Mouse (Mus musculus): ENCODE results near the gene Dnmt3a. TPM values are rescaled to one million over a fixed set of nuclear protein-coding genes. Genes with fewer than 3 reads are reported as not detected.
A peak's percentile ranks its signal among the peaks of the same experiment; 100 is the strongest.

Gene Dnmt3a
- polyA plus RNA-seq, 1 experiment from 2014 or later: 77.3 TPM

GRCm38 (mm10) chr12:3858754-3859153, 52.9 kb downstream of the Dnmt3a start:
- H3K4me2 ChIP-seq (ENCODE audit: low read depth, low read length): no peak overlapping the region
- H3K9ac ChIP-seq (ENCODE audit: low read length): no peak overlapping the region
- H3K9me3 ChIP-seq (ENCODE audit: control insufficient read depth, low read length): no peaks in the 10 kb centered on the region
- ATAC-seq (ENCODE audit: low read depth): 0 out of 2 replicates have a peak, but pooled peaks have one; percentile 26
- peaks cover 30% of the 10 kb centered on the region for H3K4me1 ChIP-seq (replicated peaks; ENCODE audit: control insufficient read depth, insufficient read depth, low read length)
- H3K36me3 ChIP-seq (ENCODE audit: control insufficient read depth, insufficient read depth, low read length): peaks cover 11% of the 10 kb centered on the region
- WGBS: 76% methylated on average over 4 of the region's 4 CpGs
- H3K4me3 ChIP-seq (ENCODE audit: low read length): no peak overlapping the region
- no peaks in the 10 kb centered on the region for H3K27me3 ChIP-seq (ENCODE audit: control insufficient read depth, insufficient read depth, low read depth, low read length)
- no peak overlapping the region for H3K27ac ChIP-seq (ENCODE audit: low read length)

- Histone ChIP-seq H3K4me1 (replicated peaks; ENCODE audit: control insufficient read depth, insufficient read depth, low read length) (peaks cover 25% of the 10 kb centered on the region), H3K27me3 (ENCODE audit: control insufficient read depth, insufficient read depth, low read depth, low read length) (no peaks in the 10 kb centered on the region), H3K9me3 (ENCODE audit: control insufficient read depth, low read length) (no peaks in the 10 kb centered on the region), H3K4me2 (ENCODE audit: low read depth, low read length) (no peak overlapping the region), H3K27ac (ENCODE audit: low read length) (no peak overlapping the region), H3K9ac (ENCODE audit: low read length) (no peak overlapping the region), H3K36me3 (ENCODE audit: control insufficient read depth, insufficient read depth, low read length) (peaks cover 13% of the 10 kb centered on the region), H3K4me3 (ENCODE audit: low read length) (no peak overlapping the region)
- ATAC-seq (ENCODE audit: low read depth): peak; percentile 32; the same call in 1 of the 2 replicates
- WGBS: 51% methylated on average over 3 of the region's 3 CpGs
Observed at GRCm38 (mm10) chr12:3859545-3859944, 53.7 kb downstream of the Dnmt3a start.

- no peak overlapping the region for H3K4me3 ChIP-seq (ENCODE audit: low read length)
- H3K36me3 ChIP-seq (ENCODE audit: control insufficient read depth, insufficient read depth, low read length): peaks cover 13% of the 10 kb centered on the region
- H3K9me3 ChIP-seq (ENCODE audit: control insufficient read depth, low read length): no peaks in the 10 kb centered on the region
- no peak overlapping the region for H3K4me2 ChIP-seq (ENCODE audit: low read depth, low read length)
- peaks cover 22% of the 10 kb centered on the region for H3K4me1 ChIP-seq (replicated peaks; ENCODE audit: control insufficient read depth, insufficient read depth, low read length)
- no peak overlapping the region for H3K9ac ChIP-seq (ENCODE audit: low read length)
- H3K27me3 ChIP-seq (ENCODE audit: control insufficient read depth, insufficient read depth, low read depth, low read length): no peaks in the 10 kb centered on the region
- H3K27ac ChIP-seq (ENCODE audit: low read length): no peak overlapping the region
- WGBS: 34% methylated on average over 5 of the region's 5 CpGs
- peak; percentile 16; the same call in 1 of the 2 replicates for ATAC-seq (ENCODE audit: low read depth)
Observed at GRCm38 (mm10) chr12:3860005-3860404, 54.2 kb downstream of the Dnmt3a start.

GRCm38 (mm10) chr12:3861665-3862228, 55.9 kb downstream of the Dnmt3a start:
- no peak overlapping the region for H3K4me2 ChIP-seq (ENCODE audit: low read depth, low read length)
- ATAC-seq (ENCODE audit: low read depth): no peak
- H3K4me1 ChIP-seq (replicated peaks; ENCODE audit: control insufficient read depth, insufficient read depth, low read length): peaks cover 12% of the 10 kb centered on the region
- peaks cover 19% of the 10 kb centered on the region for H3K36me3 ChIP-seq (ENCODE audit: control insufficient read depth, insufficient read depth, low read length)
- no peaks in the 10 kb centered on the region for H3K9me3 ChIP-seq (ENCODE audit: control insufficient read depth, low read length)
- H3K4me3 ChIP-seq (ENCODE audit: low read length): no peak overlapping the region
- no peak overlapping the region for H3K27ac ChIP-seq (ENCODE audit: low read length)
- H3K27me3 ChIP-seq (ENCODE audit: control insufficient read depth, insufficient read depth, low read depth, low read length): no peaks in the 10 kb centered on the region
- no peak overlapping the region for H3K9ac ChIP-seq (ENCODE audit: low read length)
- 77% methylated on average over 4 of the region's 4 CpGs for WGBS

- no peak for ATAC-seq (ENCODE audit: low read depth)
- Histone ChIP-seq H3K36me3 (ENCODE audit: control insufficient read depth, insufficient read depth, low read length) (peaks cover 19% of the 10 kb centered on the region), H3K27me3 (ENCODE audit: control insufficient read depth, insufficient read depth, low read depth, low read length) (no peaks in the 10 kb centered on the region)
Observed at GRCm38 (mm10) chr12:3862253-3862652, 56.4 kb downstream of the Dnmt3a start.

GRCm38 (mm10) chr12:3864208-3864607, 58.4 kb downstream of the Dnmt3a start:
- no peak for ATAC-seq (ENCODE audit: low read depth)
- Histone ChIP-seq H3K9ac (ENCODE audit: low read length) (no peak overlapping the region), H3K4me3 (ENCODE audit: low read length) (no peak overlapping the region), H3K27ac (ENCODE audit: low read length) (no peak overlapping the region), H3K4me2 (ENCODE audit: low read depth, low read length) (no peak overlapping the region), H3K27me3 (ENCODE audit: control insufficient read depth, insufficient read depth, low read depth, low read length) (no peaks in the 10 kb centered on the region), H3K9me3 (ENCODE audit: control insufficient read depth, low read length) (no peaks in the 10 kb centered on the region), H3K36me3 (ENCODE audit: control insufficient read depth, insufficient read depth, low read length) (peaks cover 26% of the 10 kb centered on the region), H3K4me1 (replicated peaks; ENCODE audit: control insufficient read depth, insufficient read depth, low read length) (peaks cover 18% of the 10 kb centered on the region)
- WGBS: 91% methylated on average over 8 of the region's 8 CpGs

More at GRCm38 (mm10) chr12:3862253-3862652, 56.4 kb downstream of the Dnmt3a start:
- Histone ChIP-seq H3K9ac (ENCODE audit: low read length) (no peak overlapping the region), H3K9me3 (ENCODE audit: control insufficient read depth, low read length) (no peaks in the 10 kb centered on the region), H3K4me2 (ENCODE audit: low read depth, low read length) (no peak overlapping the region), H3K27ac (ENCODE audit: low read length) (no peak overlapping the region), H3K4me3 (ENCODE audit: low read length) (no peak overlapping the region), H3K4me1 (replicated peaks; ENCODE audit: control insufficient read depth, insufficient read depth, low read length) (peaks cover 13% of the 10 kb centered on the region)
- WGBS: 85% methylated on average over 6 of the region's 6 CpGs

GRCm38 (mm10) chr12:3865594-3865993, 59.8 kb downstream of the Dnmt3a start:
- Histone ChIP-seq H3K4me3 (ENCODE audit: low read length) (no peak overlapping the region), H3K9me3 (ENCODE audit: control insufficient read depth, low read length) (no peaks in the 10 kb centered on the region), H3K4me2 (ENCODE audit: low read depth, low read length) (no peak overlapping the region), H3K27ac (ENCODE audit: low read length) (no peak overlapping the region), H3K4me1 (replicated peaks; ENCODE audit: control insufficient read depth, insufficient read depth, low read length) (peaks cover 20% of the 10 kb centered on the region), H3K27me3 (ENCODE audit: control insufficient read depth, insufficient read depth, low read depth, low read length) (no peaks in the 10 kb centered on the region), H3K36me3 (ENCODE audit: control insufficient read depth, insufficient read depth, low read length) (peaks cover 26% of the 10 kb centered on the region), H3K9ac (ENCODE audit: low read length) (no peak overlapping the region)
- WGBS: 85% methylated on average over 8 of the region's 8 CpGs
- ATAC-seq (ENCODE audit: low read depth): no peak

GRCm38 (mm10) chr12:3866654-3867370, 61.0 kb downstream of the Dnmt3a start:
- no peak overlapping the region for H3K4me2 ChIP-seq (ENCODE audit: low read depth, low read length)
- peaks cover 24% of the 10 kb centered on the region for H3K36me3 ChIP-seq (ENCODE audit: control insufficient read depth, insufficient read depth, low read length)
- no peak overlapping the region for H3K4me3 ChIP-seq (ENCODE audit: low read length)
- peaks cover 31% of the 10 kb centered on the region for H3K4me1 ChIP-seq (replicated peaks; ENCODE audit: control insufficient read depth, insufficient read depth, low read length)
- H3K27me3 ChIP-seq (ENCODE audit: control insufficient read depth, insufficient read depth, low read depth, low read length): no peaks in the 10 kb centered on the region
- ATAC-seq (ENCODE audit: low read depth): peak; percentile 68
- 42% methylated on average over 12 of the region's 12 CpGs for WGBS
- peak overlapping the region; percentile 61 for H3K27ac ChIP-seq (ENCODE audit: low read length)
- H3K9me3 ChIP-seq (ENCODE audit: control insufficient read depth, low read length): no peaks in the 10 kb centered on the region
- H3K9ac ChIP-seq (ENCODE audit: low read length): no peak overlapping the region

GRCm38 (mm10) chr12:3868115-3868514, 62.3 kb downstream of the Dnmt3a start:
- 76% methylated on average over 5 of the region's 5 CpGs for WGBS
- H3K36me3 ChIP-seq (ENCODE audit: control insufficient read depth, insufficient read depth, low read length): peaks cover 23% of the 10 kb centered on the region
- no peak for ATAC-seq (ENCODE audit: low read depth)
- no peak overlapping the region for H3K4me2 ChIP-seq (ENCODE audit: low read depth, low read length)
- H3K27me3 ChIP-seq (ENCODE audit: control insufficient read depth, insufficient read depth, low read depth, low read length): no peaks in the 10 kb centered on the region
- H3K4me1 ChIP-seq (replicated peaks; ENCODE audit: control insufficient read depth, insufficient read depth, low read length): peaks cover 44% of the 10 kb centered on the region
- H3K9me3 ChIP-seq (ENCODE audit: control insufficient read depth, low read length): no peaks in the 10 kb centered on the region
- H3K27ac ChIP-seq (ENCODE audit: low read length): no peak overlapping the region
- no peak overlapping the region for H3K4me3 ChIP-seq (ENCODE audit: low read length)
- no peak overlapping the region for H3K9ac ChIP-seq (ENCODE audit: low read length)

Data from lung, embryonic 16.5 days (tissue).